Mouse (Mus musculus): ENCODE data around the gene Sgpl1.

Sgpl1 gene

GRCm38 (mm10) chr10:61089170-61090142 lies 58.0 kb downstream of the Sgpl1 start, which contains the start of gene Pcbd1:
Gene Pcbd1, plus strand, starts transcription at chr10:61089331.
- in situ Hi-C loops (cut with MboI; ENCODE audit: low sequenced_read_pairs): no loop called here

- in situ Hi-C loops (cut with MboI; ENCODE audit: low sequenced_read_pairs): no loop called here
These were observed 59.0 kb downstream of the Sgpl1 start for GRCm38 (mm10) chr10:61088468-61088867.

DNA sequence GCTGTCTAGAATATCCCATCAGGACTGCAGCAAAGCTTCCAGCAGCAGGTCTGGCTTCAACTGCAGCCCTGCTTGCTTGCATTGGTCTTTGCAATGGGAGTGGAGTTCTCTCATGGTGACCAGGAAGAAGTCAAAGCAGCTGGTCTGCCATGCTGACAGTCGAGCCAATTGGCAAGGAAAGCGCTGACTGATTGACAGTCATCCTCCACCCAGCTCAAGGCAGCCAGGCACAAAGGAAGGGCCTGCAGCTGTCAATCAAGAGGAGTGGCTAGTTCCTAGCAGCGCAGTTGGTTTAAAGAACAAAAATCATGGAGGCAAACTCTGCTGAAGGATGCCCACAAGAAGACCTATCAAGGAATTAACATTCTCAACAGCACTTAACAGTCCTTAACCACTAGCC lies 61.0 kb downstream of the Sgpl1 start:
- in situ Hi-C loops (cut with MboI; ENCODE audit: low sequenced_read_pairs): no loop called here

- in situ Hi-C loops (cut with MboI; ENCODE audit: low sequenced_read_pairs): no loop called here
These were observed 62.1 kb downstream of the Sgpl1 start for GRCm38 (mm10) chr10:61085364-61085763.

DNA sequence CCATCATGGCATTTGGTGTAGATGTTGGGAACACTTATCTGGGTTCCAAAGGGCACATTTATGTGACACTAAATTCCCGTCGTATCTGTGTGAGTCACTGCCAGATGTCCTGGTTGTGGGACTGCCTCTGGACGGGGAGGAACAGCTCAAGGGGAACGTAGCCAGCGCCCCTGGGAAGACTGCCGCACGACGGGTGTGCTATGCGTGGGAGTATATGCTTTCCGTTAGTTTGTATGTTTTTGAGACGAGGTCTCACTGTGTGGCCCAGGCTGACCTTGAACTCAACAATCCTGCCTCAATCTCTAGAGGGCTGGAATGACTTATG lies 66.6 kb downstream of the Sgpl1 start:
- in situ Hi-C loops (cut with MboI; ENCODE audit: low sequenced_read_pairs): no loop called here

DNA sequence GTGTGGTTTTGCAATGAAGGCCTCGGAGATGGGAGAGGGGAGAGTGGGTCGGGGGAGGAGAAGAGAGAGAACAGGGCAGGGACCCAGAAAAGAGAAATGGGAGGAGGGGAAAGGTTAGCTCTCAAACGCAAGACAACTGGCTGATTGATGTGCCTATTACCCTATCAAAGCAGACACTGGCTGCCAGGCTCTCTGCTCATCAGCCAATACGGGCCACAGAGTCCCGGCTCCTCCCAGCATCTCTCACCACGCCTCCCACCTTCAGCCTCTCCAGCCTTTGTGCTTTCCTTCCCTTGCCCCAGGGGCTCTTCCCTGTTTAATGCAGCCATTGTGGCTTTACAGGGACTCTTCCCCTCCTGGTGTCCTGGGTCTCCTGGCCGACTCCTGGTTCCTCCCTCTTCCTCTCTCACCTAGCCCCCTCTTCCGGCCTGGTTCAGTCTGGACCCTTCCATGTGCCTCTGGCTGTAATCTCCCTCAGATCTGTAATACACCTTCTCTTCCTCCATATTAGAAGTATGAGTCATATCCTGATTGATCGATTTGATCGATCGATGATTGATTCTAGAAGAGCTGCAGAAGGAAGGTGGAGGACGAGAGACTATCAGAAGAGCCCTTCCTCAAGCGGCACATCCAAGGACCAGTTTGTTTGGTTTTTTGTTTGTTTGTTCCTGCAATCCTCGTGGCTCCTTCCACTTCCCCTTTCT lies 67.1 kb downstream of the Sgpl1 start:
- in situ Hi-C loops (cut with MboI; ENCODE audit: low sequenced_read_pairs): no loop called here

GRCm38 (mm10) chr10:61075607-61076006 lies 71.9 kb downstream of the Sgpl1 start:
- in situ Hi-C loops (cut with MboI; ENCODE audit: low sequenced_read_pairs): no loop called here

DNA sequence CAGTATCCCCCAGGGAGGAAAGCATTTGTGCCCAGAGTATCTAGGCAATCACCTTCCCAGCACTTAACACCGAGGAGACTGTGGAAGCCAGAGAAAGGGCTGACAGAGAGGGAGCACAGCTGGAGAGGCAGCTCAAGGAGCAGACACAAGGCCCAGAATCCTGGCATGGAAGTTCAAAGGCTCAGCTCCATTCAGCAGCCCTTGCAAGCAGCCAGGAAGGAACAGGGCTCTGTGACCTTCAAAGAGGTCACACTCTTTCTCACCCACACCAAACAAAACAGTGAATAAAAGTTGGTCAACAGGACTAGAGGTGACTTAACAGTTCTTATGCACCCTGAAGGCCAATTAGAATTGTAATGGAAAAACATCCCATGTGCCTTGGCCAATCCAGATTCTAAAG lies 72.9 kb downstream of the Sgpl1 start:
- in situ Hi-C loops (cut with MboI; ENCODE audit: low sequenced_read_pairs): loop anchor here (25.0 kb wide), 1 partner anchor 762 kb away; no protein-coding TSS in a partner anchor

DNA sequence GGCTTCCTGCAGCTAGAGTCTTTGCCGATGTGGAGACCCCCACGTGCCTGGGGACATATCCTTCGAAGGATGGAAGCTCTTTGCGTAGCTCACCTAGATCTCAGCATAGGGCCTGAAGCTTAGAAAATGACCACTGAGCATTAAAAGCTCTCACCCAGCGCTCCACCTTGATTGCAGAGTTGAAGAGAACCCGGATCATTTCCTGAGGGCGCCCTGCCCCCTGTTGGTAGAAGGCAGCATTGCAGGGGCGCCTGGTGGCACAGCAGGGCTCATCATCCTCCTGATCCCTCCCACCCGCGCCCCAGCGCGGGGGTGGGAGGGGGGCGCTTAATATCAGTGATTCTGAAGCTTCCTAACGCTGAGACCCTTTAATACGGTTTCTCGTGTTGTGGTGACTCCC lies 75.2 kb downstream of the Sgpl1 start:
- in situ Hi-C loops (cut with MboI; ENCODE audit: low sequenced_read_pairs): loop anchor here (25.0 kb wide), 1 partner anchor 760 kb away; no protein-coding TSS in a partner anchor

- in situ Hi-C loops (cut with MboI; ENCODE audit: low sequenced_read_pairs): loop anchor here (25.0 kb wide), 1 partner anchor 757 kb away; no protein-coding TSS in a partner anchor
These were observed 78.3 kb downstream of the Sgpl1 start for GRCm38 (mm10) chr10:61069248-61069647.

DNA sequence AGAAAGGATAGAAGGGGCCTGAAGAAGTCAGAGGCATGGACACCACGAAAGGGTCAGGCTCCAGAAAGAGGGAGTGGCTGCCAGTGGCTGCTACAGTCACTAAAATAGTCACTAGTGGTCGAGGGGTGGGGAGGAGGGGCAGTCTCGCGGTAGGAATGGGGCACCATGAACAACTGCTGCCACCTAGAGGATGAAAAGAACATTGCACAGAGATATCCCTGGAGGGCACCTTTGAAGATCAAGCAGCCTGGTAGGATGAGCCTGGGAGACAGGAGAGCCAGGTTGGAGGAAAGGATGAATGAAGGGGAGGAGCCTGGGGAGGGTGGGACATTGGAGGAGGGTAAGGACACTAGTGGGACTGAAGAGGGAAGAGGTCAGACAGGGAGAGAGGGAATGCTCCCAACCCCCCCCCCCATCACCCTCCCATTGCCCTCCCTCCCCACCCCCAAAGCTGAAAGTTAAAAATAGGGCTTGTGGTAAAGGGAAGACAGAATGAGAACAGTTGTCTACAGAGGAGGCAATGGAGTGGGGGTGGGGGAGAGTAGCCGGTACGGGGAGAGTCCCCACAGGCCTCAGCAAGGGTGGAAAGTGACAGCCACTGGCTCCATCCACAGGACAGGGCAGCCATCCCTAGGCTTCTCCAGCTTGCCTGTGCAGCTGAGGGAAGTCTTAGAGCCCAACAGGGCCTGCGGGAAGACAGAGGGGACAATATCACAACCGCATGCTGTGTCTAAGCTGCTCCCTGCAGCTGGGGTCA lies 78.9 kb downstream of the Sgpl1 start:
- in situ Hi-C loops (cut with MboI; ENCODE audit: low sequenced_read_pairs): loop anchor here (25.0 kb wide), 1 partner anchor 756 kb away; no protein-coding TSS in a partner anchor

DNA sequence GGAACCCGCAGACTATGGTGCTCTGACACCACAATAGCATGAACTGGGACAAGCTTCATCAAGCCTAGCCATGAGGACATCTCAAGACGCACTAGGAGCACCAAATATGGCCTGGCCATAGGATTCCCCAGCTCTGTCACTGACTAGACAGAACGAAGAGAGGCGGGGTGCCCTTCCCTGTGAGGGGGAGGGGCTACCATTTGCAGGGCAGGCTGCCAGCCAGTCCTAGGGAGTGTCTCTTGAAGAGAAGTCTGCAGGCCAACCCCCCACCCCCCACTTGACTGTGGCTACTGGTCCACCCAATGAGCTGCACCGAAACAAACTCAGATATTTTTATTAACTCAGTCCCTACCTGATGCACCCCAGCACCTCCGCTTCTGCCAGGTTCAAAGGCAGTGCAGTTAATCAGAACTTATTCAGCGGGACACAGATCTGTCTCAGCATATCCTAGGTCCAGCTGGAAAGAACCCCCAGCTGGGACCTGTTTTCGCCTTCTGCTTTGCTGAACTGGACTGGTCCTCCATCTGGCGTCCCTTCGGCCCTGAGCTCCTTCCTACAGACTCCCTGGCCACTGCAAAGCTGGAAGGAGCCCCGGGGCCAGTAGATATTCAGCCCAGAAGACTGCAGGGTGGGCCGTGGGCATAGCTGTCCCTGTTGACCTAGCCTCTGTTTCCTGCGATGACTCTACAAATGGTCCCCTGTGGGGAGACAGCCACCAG lies 82.1 kb downstream of the Sgpl1 start:
- in situ Hi-C loops (cut with MboI; ENCODE audit: low sequenced_read_pairs): loop anchor here (25.0 kb wide), 1 partner anchor 753 kb away; no protein-coding TSS in a partner anchor

GRCm38 (mm10) chr10:61064635-61065034 lies 82.9 kb downstream of the Sgpl1 start:
- in situ Hi-C loops (cut with MboI; ENCODE audit: low sequenced_read_pairs): loop anchor here (25.0 kb wide), 1 partner anchor 752 kb away; no protein-coding TSS in a partner anchor

GRCm38 (mm10) chr10:61063271-61063864 lies 84.1 kb downstream of the Sgpl1 start:
- in situ Hi-C loops (cut with MboI; ENCODE audit: low sequenced_read_pairs): loop anchor here (25.0 kb wide), 1 partner anchor 751 kb away; no protein-coding TSS in a partner anchor

- in situ Hi-C loops (cut with MboI; ENCODE audit: low sequenced_read_pairs): loop anchor here (25.0 kb wide), 1 partner anchor 747 kb away; no protein-coding TSS in a partner anchor
These were observed 87.9 kb downstream of the Sgpl1 start for GRCm38 (mm10) chr10:61059543-61060110.

DNA sequence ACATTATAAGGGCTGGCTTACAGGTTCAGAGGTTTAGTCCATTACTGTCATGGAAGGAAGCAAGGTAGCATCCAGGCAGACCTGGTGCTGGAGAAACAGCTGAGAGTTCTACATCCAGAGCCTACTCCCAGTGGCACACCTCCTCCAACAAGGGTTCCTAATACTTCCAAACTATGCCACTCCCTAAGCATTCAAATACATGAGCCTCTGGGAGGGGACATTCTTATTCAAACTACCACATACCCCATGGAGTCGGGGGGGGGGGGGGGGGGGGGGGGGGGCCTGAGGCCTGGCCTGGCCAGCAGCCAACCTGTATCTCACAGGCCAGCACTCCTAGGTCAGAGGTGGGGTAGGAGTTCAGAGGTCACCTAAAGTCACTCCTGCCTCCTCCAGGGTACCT lies 88.4 kb downstream of the Sgpl1 start:
- in situ Hi-C loops (cut with MboI; ENCODE audit: low sequenced_read_pairs): loop anchor here (25.0 kb wide), 1 partner anchor 747 kb away; no protein-coding TSS in a partner anchor

DNA sequence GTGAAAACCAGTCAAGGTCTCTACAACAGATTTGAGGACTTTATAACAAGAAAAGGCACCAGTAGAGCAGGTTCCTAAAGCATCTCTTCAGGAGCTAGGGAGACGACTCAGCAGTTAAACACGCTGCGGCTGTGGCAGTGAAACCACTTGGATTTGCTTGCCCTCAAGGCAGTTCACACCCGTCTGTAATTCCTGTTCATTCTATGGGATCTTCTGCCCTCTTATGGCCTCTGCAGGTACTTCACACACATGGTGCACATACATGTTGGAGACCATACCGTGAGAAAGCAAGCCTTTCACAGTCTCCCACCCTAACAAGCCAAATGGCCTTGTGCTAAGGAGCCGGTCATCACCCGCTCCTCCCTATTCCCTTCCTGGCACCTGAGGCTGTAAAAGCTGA lies 90.8 kb downstream of the Sgpl1 start:
- in situ Hi-C loops (cut with MboI; ENCODE audit: low sequenced_read_pairs): loop anchor here (25.0 kb wide), 1 partner anchor 744 kb away; no protein-coding TSS in a partner anchor

- in situ Hi-C loops (cut with MboI; ENCODE audit: low sequenced_read_pairs): loop anchor here (5.0 to 25.0 kb wide), 2 partner anchors 270 to 740 kb away; no protein-coding TSS in a partner anchor
These were observed 95.4 kb downstream of the Sgpl1 start for GRCm38 (mm10) chr10:61051993-61052613.

All from CH12F3 (cell line).